Mouse (Mus musculus) liver, embryonic 16.5 days (tissue): ENCODE data around the gene Pard6b. TPM values are rescaled to one million over a fixed set of nuclear protein-coding genes. Genes with fewer than 3 reads are reported as not detected.
"Not testable (repeated sequence)": the region's sequence is repeated elsewhere in the genome, so short reads cannot be mapped to it uniquely, and the experiment has no call there.

ENCODE experiments used
- ATAC-seq: fragments of 200-750 bp; cut with Nextera tagmentation; 2 replicates; pipeline ENCODE4 v1.8.0; 2017; ENCODE audit warnings: low read depth, mild to moderate bottlenecking, moderate number of reproducible peaks, moderate library complexity
- H3K27ac ChIP-seq: fragments of 300-500 bp; sonication (generic); 2 replicates; pipeline ENCODE4 v1.5.1; 2014; ENCODE audit warnings: mild to moderate bottlenecking, low read length
- H3K27me3 ChIP-seq: fragments of 300-500 bp; sonication (generic); 2 replicates; pipeline ENCODE4 v1.6.1; 2014; ENCODE audit warnings: low read depth, low read length, mixed read lengths; ENCODE audit not compliant: control insufficient read depth, insufficient read depth
- H3K36me3 ChIP-seq: fragments of 300-500 bp; sonication (generic); 2 replicates; pipeline ENCODE4 v1.6.1; 2014; ENCODE audit warnings: mild to moderate bottlenecking; ENCODE audit not compliant: control insufficient read depth, insufficient read depth
- H3K4me1 ChIP-seq: fragments of 300-500 bp; sonication (generic); 2 replicates; pipeline ENCODE4 v1.6.1; 2014; ENCODE audit warnings: low read depth, low read length, mixed read lengths; ENCODE audit not compliant: control insufficient read depth
- H3K4me2 ChIP-seq: fragments of 300-500 bp; sonication (generic); 2 replicates; pipeline ENCODE4 v1.6.1; 2014; ENCODE audit warnings: low read depth, low read length, mixed read lengths
- H3K4me3 ChIP-seq: fragments of 300-500 bp; sonication (generic); 2 replicates; pipeline ENCODE4 v1.5.1; 2014; ENCODE audit warnings: low read depth, mild to moderate bottlenecking, low read length
- H3K9ac ChIP-seq: fragments of 300-500 bp; sonication (generic); 2 replicates; pipeline ENCODE4 v1.6.1; 2014; ENCODE audit warnings: low read depth, low read length
- H3K9me3 ChIP-seq: fragments of 300-500 bp; sonication (generic); replicated peaks from 2 replicates; pipeline ENCODE4 v1.6.1; 2016; ENCODE audit warnings: low read length; ENCODE audit not compliant: control insufficient read depth
- WGBS: fragments of 180-500 bp; shearing (Covaris S2); extraction: QIAGEN DNeasy Blood & Tissue Kit; methylation state at CpG from one replicate; pipeline ENCODE4 v1.1.7; 2014; ENCODE audit not compliant: insufficient replicate concordance; 5-methylcytosine and 5-hydroxymethylcytosine counted together
- polyA plus RNA-seq: library from polyadenylated mRNA; unstranded; fragments of >200 nt; fragmentation: Nextera tagmentation; extraction: Ambion mirVana; gene quantifications from 2 replicates; pipeline ENCODE4 v1.2.1, GENCODE M21; 2015

Gene Pard6b
- polyA plus RNA-seq, 1 experiment from 2014 or later: 2.7 TPM

- H3K27ac ChIP-seq: no peak overlapping the region
- H3K4me1 ChIP-seq: peaks cover 3% of the 10 kb centered on the region
- H3K27me3 ChIP-seq: no peaks in the 10 kb centered on the region
- WGBS: 56% methylated on average over 5 of the region's 5 CpGs
- H3K4me3 ChIP-seq: no peak overlapping the region
- H3K9ac ChIP-seq: no peak overlapping the region
- H3K36me3 ChIP-seq: no peaks in the 10 kb centered on the region
- no peak overlapping the region for H3K4me2 ChIP-seq
- H3K9me3 ChIP-seq: no peaks in the 10 kb centered on the region
- no peak for ATAC-seq
Measured at GRCm38 (mm10) chr2:168101805-168102204, 21.0 kb downstream of the Pard6b start.

GRCm38 (mm10) chr2:168103341-168103740 lies 22.5 kb downstream of the Pard6b start:
- Histone ChIP-seq H3K4me3 (no peak overlapping the region), H3K4me1 (peaks cover 3% of the 10 kb centered on the region), H3K27ac (no peak overlapping the region), H3K27me3 (no peaks in the 10 kb centered on the region), H3K4me2 (no peak overlapping the region), H3K9ac (no peak overlapping the region), H3K9me3 (no peaks in the 10 kb centered on the region), H3K36me3 (no peaks in the 10 kb centered on the region)
- no peak for ATAC-seq
- 72% methylated on average over 10 of the region's 10 CpGs for WGBS

GRCm38 (mm10) chr2:168104375-168105144 lies 23.8 kb downstream of the Pard6b start:
- Histone ChIP-seq H3K27ac (peak overlapping the region; percentile 83), H3K27me3 (no peaks in the 10 kb centered on the region), H3K9me3 (no peaks in the 10 kb centered on the region), H3K9ac (no peak overlapping the region), H3K4me2 (no peak overlapping the region; the same call in 1 of the 2 replicates), H3K36me3 (no peaks in the 10 kb centered on the region), H3K4me1 (peaks cover 3% of the 10 kb centered on the region), H3K4me3 (no peak overlapping the region)
- ATAC-seq: peak; percentile 87
- 62% methylated on average over 22 of the region's 22 CpGs for WGBS

- Histone ChIP-seq H3K4me1 (peaks cover 3% of the 10 kb centered on the region), H3K4me2 (no peak overlapping the region; the same call in 1 of the 2 replicates), H3K9ac (no peak overlapping the region), H3K27me3 (no peaks in the 10 kb centered on the region), H3K36me3 (no peaks in the 10 kb centered on the region), H3K4me3 (no peak overlapping the region), H3K27ac (peak overlapping the region; percentile 83), H3K9me3 (no peaks in the 10 kb centered on the region)
- peak; percentile 73 for ATAC-seq
- WGBS: 59% methylated on average over 8 of the region's 8 CpGs
Measured at GRCm38 (mm10) chr2:168105271-168105670, 24.5 kb downstream of the Pard6b start.

- WGBS: 74% methylated on average over 20 of the region's 20 CpGs
- H3K27ac ChIP-seq: no peak overlapping the region
- H3K9ac ChIP-seq: no peak overlapping the region
Measured at GRCm38 (mm10) chr2:168106701-168107178, 25.9 kb downstream of the Pard6b start.

GRCm38 (mm10) chr2:168107356-168107755 lies 26.6 kb downstream of the Pard6b start:
- WGBS: 76% methylated on average over 15 of the region's 15 CpGs
- Histone ChIP-seq H3K36me3 (no peaks in the 10 kb centered on the region), H3K9ac (no peak overlapping the region), H3K4me3 (no peak overlapping the region), H3K4me2 (no peak overlapping the region), H3K27me3 (no peaks in the 10 kb centered on the region), H3K9me3 (no peaks in the 10 kb centered on the region), H3K4me1 (peaks cover 3% of the 10 kb centered on the region), H3K27ac (no peak overlapping the region)
- ATAC-seq: no peak

More at GRCm38 (mm10) chr2:168106701-168107178, 25.9 kb downstream of the Pard6b start:
- peaks cover 3% of the 10 kb centered on the region for H3K4me1 ChIP-seq
- H3K4me3 ChIP-seq: no peak overlapping the region
- no peaks in the 10 kb centered on the region for H3K36me3 ChIP-seq
- no peaks in the 10 kb centered on the region for H3K27me3 ChIP-seq
- H3K9me3 ChIP-seq: no peaks in the 10 kb centered on the region
- H3K4me2 ChIP-seq: no peak overlapping the region
- ATAC-seq: no peak

GRCm38 (mm10) chr2:168107901-168108300 lies 27.1 kb downstream of the Pard6b start:
- H3K4me2 ChIP-seq, ATAC-seq, H3K27me3 ChIP-seq, H3K9me3 ChIP-seq, H3K36me3 ChIP-seq, H3K4me3 ChIP-seq, H3K9ac ChIP-seq, H3K27ac ChIP-seq, H3K4me1 ChIP-seq: not testable (repeated sequence)
- WGBS: 77% methylated on average over 6 of the region's 6 CpGs

- no peak overlapping the region for H3K9ac ChIP-seq
- 0 out of 2 replicates have a peak, but pooled peaks have one; percentile 18 for ATAC-seq
- no peak overlapping the region for H3K4me2 ChIP-seq
- no peaks in the 10 kb centered on the region for H3K36me3 ChIP-seq
- WGBS: 10% methylated on average over 7 of the region's 7 CpGs
- H3K27ac ChIP-seq: no peak overlapping the region
- H3K4me3 ChIP-seq: no peak overlapping the region
- H3K27me3 ChIP-seq: no peaks in the 10 kb centered on the region
- no peaks in the 10 kb centered on the region for H3K9me3 ChIP-seq
- H3K4me1 ChIP-seq: peaks cover 10% of the 10 kb centered on the region; the same call in 1 of the 2 replicates
Measured at GRCm38 (mm10) chr2:168111902-168112301, 31.1 kb downstream of the Pard6b start.

- Histone ChIP-seq H3K4me2 (no peak overlapping the region), H3K27ac (no peak overlapping the region), H3K36me3 (no peaks in the 10 kb centered on the region), H3K4me1 (peaks cover 17% of the 10 kb centered on the region; the same call in 1 of the 2 replicates), H3K9me3 (no peaks in the 10 kb centered on the region), H3K27me3 (peaks cover 2% of the 10 kb centered on the region; the same call in 1 of the 2 replicates), H3K9ac (no peak overlapping the region), H3K4me3 (no peak overlapping the region)
- ATAC-seq: no peak
- WGBS: 71% methylated on average over 9 of the region's 9 CpGs
Measured at GRCm38 (mm10) chr2:168113263-168113662, 32.5 kb downstream of the Pard6b start.
